Comparison of ENCODE assay signal across 10 mouse cellular contexts in genomic region chr5:120649374-120649933, GRCm38 (mm10). TPM values are rescaled to one million over a fixed set of nuclear protein-coding genes. Genes with fewer than 3 reads are reported as not detected.
A peak's percentile ranks its signal among the peaks of the same experiment; 100 is the strongest.
DNase-seq lines count a peak whose midpoint lies in the region; ATAC-seq and TF ChIP-seq lines count a peak whose summit lies in the region.
"Had no signal": no experiment of that assay in that cellular context is flagged by ENCODE, and none has a peak within 500 bp of the region (broad histone marks: within the 10 kb centered on the region; RNA-seq: fewer than 3 reads in every experiment).

No protein-coding gene starts in this region.

- intact Hi-C loops in heart, postnatal 10 days (cut with DNase I) = no loop called here

- peak overlapping the region; percentile 75 for H3K4me2 ChIP-seq in heart, embryonic 12.5 days
- H3K4me2 ChIP-seq in neural tube, embryonic 13.5 days = peak overlapping the region; percentile 46

- 0 out of 2 replicates have a peak, but pooled peaks have one; percentile 23 for TF ChIP-seq CTCF in spleen, adult 2 months (IDR thresholded peaks at IDR 0.05; ENCODE audit: extremely low read depth, insufficient read depth, insufficient read length, insufficient replicate concordance)

- ATAC-seq in heart, embryonic 12.5 days (ENCODE audit: insufficient number of reproducible peaks, low FRiP score) = no peak; the same call in none of the 2 replicates
- ATAC-seq in inflammation-experienced regulatory T-cells, adult 6 months = peak; percentile 19
- peak; percentile 61; the same call in 1 of the 2 replicates for ATAC-seq in neural tube, embryonic 13.5 days (ENCODE audit: low read depth)

- no peaks in the 10 kb centered on the region for H3K36me3 ChIP-seq in heart, embryonic 12.5 days
- no peaks in the 10 kb centered on the region for H3K36me3 ChIP-seq in spleen, adult 2 months (ENCODE audit: control insufficient read depth, insufficient read depth, low read length)
- H3K36me3 ChIP-seq in neural tube, embryonic 13.5 days = no peaks in the 10 kb centered on the region

- 7% methylated on average over 21 of the region's 21 CpGs for WGBS in heart, embryonic 12.5 days
- WGBS in spleen, adult 2 months = 3% methylated on average over 20 of the region's 21 CpGs
- 4% methylated on average over 21 of the region's 21 CpGs for WGBS in neural tube, embryonic 13.5 days

- no peak for TF ChIP-seq POLR2A in spleen, adult 2 months (IDR thresholded peaks at IDR 0.05; ENCODE audit: low read depth, low read length)

- H3K4me3 ChIP-seq in heart, embryonic 12.5 days = peak overlapping the region; percentile 39
- H3K4me3 ChIP-seq in spleen, adult 2 months (ENCODE audit: extremely low read depth, insufficient read depth, insufficient read length) = peak overlapping the region; percentile 62
- H3K4me3 ChIP-seq in neural tube, embryonic 13.5 days = peak overlapping the region; percentile 19; the same call in 1 of the 2 replicates

- H3K4me1 ChIP-seq in heart, embryonic 12.5 days (replicated peaks) = peaks cover 11% of the 10 kb centered on the region
- H3K4me1 ChIP-seq in spleen, adult 2 months (ENCODE audit: control insufficient read depth, insufficient read depth, insufficient read length) = peaks cover 27% of the 10 kb centered on the region; the same call in 1 of the 2 replicates
- peaks cover 11% of the 10 kb centered on the region for H3K4me1 ChIP-seq in neural tube, embryonic 13.5 days (replicated peaks)

- H3K9me3 ChIP-seq in heart, embryonic 12.5 days (replicated peaks) = no peaks in the 10 kb centered on the region
- H3K9me3 ChIP-seq in neural tube, embryonic 13.5 days = no peaks in the 10 kb centered on the region

- peaks cover 72% of the 10 kb centered on the region for H3K27me3 ChIP-seq in heart, embryonic 12.5 days (replicated peaks)
- H3K27me3 ChIP-seq in spleen, adult 2 months (ENCODE audit: control insufficient read depth, insufficient read depth, low read length) = no peaks in the 10 kb centered on the region
- peaks cover 71% of the 10 kb centered on the region for H3K27me3 ChIP-seq in neural tube, embryonic 13.5 days
- H3K27me3 ChIP-seq: Patski had no signal

- H3K27ac ChIP-seq in heart, embryonic 12.5 days (ENCODE audit: poor library complexity, severe bottlenecking) = no peak overlapping the region
- no peak overlapping the region for H3K27ac ChIP-seq in spleen, adult 2 months (ENCODE audit: insufficient read depth, low read length)
- no peak overlapping the region for H3K27ac ChIP-seq in neural tube, embryonic 13.5 days (replicated peaks)

- peak overlapping the region; percentile 50; the same call in 1 of the 2 replicates for H3K9ac ChIP-seq in heart, embryonic 12.5 days
- no peak overlapping the region for H3K9ac ChIP-seq in neural tube, embryonic 13.5 days

- no peak for DNase-seq in heart, postnatal 10 days
- DNase-seq in spleen, adult 2 months (ENCODE audit: low read depth in 1 of 2, low spot score in 2 of 2) = peak in 1 of 2 experiments; percentile 49
- no peak for DNase-seq in spleen, postnatal 4 days (ENCODE audit: low spot score in 2 of 2)
- DNase-seq in T-cell, adult 2 months (ENCODE audit: low spot score) = no peak
- DNase-seq in frontal cortex, adult 2 months (ENCODE audit: extremely low spot score in 1 of 2, low spot score in 1 of 2) = no peak

RNA-seq across cellular contexts. Expression of gene Rasal1, which starts 0.8 kb away (rescaled TPM):
- 0.21 TPM in 1 of 2 replicates, not detected in the other for polyA plus RNA-seq in heart, embryonic 12.5 days (2016; fragmentation: Nextera tagmentation; extraction: Ambion mirVana)
- under 1 TPM; 0.15 to 0.31 TPM for total RNA-seq in heart, postnatal 10 days (2021)
- polyA plus RNA-seq in spleen, adult 2 months (2012; rRNA removed) = 14.9 and 18.9 TPM in 2 replicates
- 1 to 10 TPM; 6.8 to 9.7 (median 6.8) TPM for polyA plus RNA-seq in inflammation-experienced regulatory T-cells, adult 6 months (2017; shearing (Covaris generic))
- polyA plus RNA-seq in neural tube, embryonic 13.5 days (2015; fragmentation: Nextera tagmentation; extraction: Ambion mirVana) = 0.31 TPM in 1 of 2 replicates, not detected in the other
- polyA plus RNA-seq in frontal cortex, adult 2 months (2012; rRNA removed) = 63.8 and 71.7 TPM in 2 replicates

RNA-seq across cellular contexts. Expression of gene Cfap73, which starts 15.4 kb away (rescaled TPM):
- not detected in 2 replicates for polyA plus RNA-seq in heart, embryonic 12.5 days (2016; fragmentation: Nextera tagmentation; extraction: Ambion mirVana)
- total RNA-seq in heart, postnatal 10 days (2021) = not detected
- not detected in 2 replicates for polyA plus RNA-seq in spleen, adult 2 months (2012; rRNA removed)
- polyA plus RNA-seq in inflammation-experienced regulatory T-cells, adult 6 months (2017; shearing (Covaris generic)) = not detected
- not detected in 2 replicates for polyA plus RNA-seq in neural tube, embryonic 13.5 days (2015; fragmentation: Nextera tagmentation; extraction: Ambion mirVana)
- 0.10 TPM in 1 of 2 replicates, not detected in the other for polyA plus RNA-seq in frontal cortex, adult 2 months (2012; rRNA removed)
- polyA plus RNA-seq: large intestine, adult 2 months had no signal

RNA-seq across cellular contexts. Expression of gene Ddx54, which starts 36.9 kb away (rescaled TPM):
- polyA plus RNA-seq in heart, embryonic 12.5 days (2016; fragmentation: Nextera tagmentation; extraction: Ambion mirVana) = 38.7 and 38.8 TPM in 2 replicates
- total RNA-seq in heart, postnatal 10 days (2021) = 10 to 100 TPM; 27.1 to 28.3 TPM
- polyA plus RNA-seq in spleen, adult 2 months (2012; rRNA removed) = 80.8 and 131 TPM in 2 replicates
- 10 to 100 TPM; 13.0 to 21.1 (median 13.4) TPM for polyA plus RNA-seq in inflammation-experienced regulatory T-cells, adult 6 months (2017; shearing (Covaris generic))
- 44.6 and 45.7 TPM in 2 replicates for polyA plus RNA-seq in neural tube, embryonic 13.5 days (2015; fragmentation: Nextera tagmentation; extraction: Ambion mirVana)
- 28.2 and 31.2 TPM in 2 replicates for polyA plus RNA-seq in frontal cortex, adult 2 months (2012; rRNA removed)

RNA-seq across cellular contexts. Expression of gene Rita1, which starts 37.1 kb away (rescaled TPM):
- 9.1 and 10.8 TPM in 2 replicates for polyA plus RNA-seq in heart, embryonic 12.5 days (2016; fragmentation: Nextera tagmentation; extraction: Ambion mirVana)
- total RNA-seq in heart, postnatal 10 days (2021) = 10 to 100 TPM; 12.7 to 13.1 TPM
- polyA plus RNA-seq in spleen, adult 2 months (2012; rRNA removed) = 8.0 and 8.8 TPM in 2 replicates
- 1 to 10 TPM; 2.1 to 3.5 (median 3.2) TPM for polyA plus RNA-seq in inflammation-experienced regulatory T-cells, adult 6 months (2017; shearing (Covaris generic))
- polyA plus RNA-seq in neural tube, embryonic 13.5 days (2015; fragmentation: Nextera tagmentation; extraction: Ambion mirVana) = 19.9 and 25.1 TPM in 2 replicates
- 34.8 and 36.4 TPM in 2 replicates for polyA plus RNA-seq in frontal cortex, adult 2 months (2012; rRNA removed)
